Mouse (Mus musculus) heart, embryonic 10.5 days (tissue): ENCODE results near the gene Mgat5b. TPM values are rescaled to one million over a fixed set of nuclear protein-coding genes. Genes with fewer than 3 reads are reported as not detected.
A peak's percentile ranks its signal among the peaks of the same experiment; 100 is the strongest.

Experiments used
- DNase-seq: peaks from one replicate; pipeline ENCODE4 v3.0.0-alpha.2; 2017; ENCODE audit warnings: low spot score
- H3K27ac ChIP-seq: fragments of 300-500 bp; sonication (generic); 2 replicates; pipeline ENCODE4 v1.5.1; 2016; ENCODE audit warnings: mild to moderate bottlenecking
- H3K27me3 ChIP-seq: fragments of 300-500 bp; sonication (generic); 2 replicates; pipeline ENCODE4 v1.6.1; 2016; ENCODE audit warnings: mild to moderate bottlenecking; ENCODE audit not compliant: poor library complexity, insufficient read depth, severe bottlenecking
- H3K36me3 ChIP-seq: fragments of 300-500 bp; sonication (generic); 2 replicates; pipeline ENCODE4 v1.6.1; 2016; ENCODE audit warnings: mild to moderate bottlenecking, moderate library complexity
- H3K4me1 ChIP-seq: fragments of 300-500 bp; sonication (generic); 2 replicates; pipeline ENCODE4 v1.6.1; 2016; ENCODE audit warnings: mild to moderate bottlenecking
- H3K4me3 ChIP-seq: fragments of 300-500 bp; sonication (generic); 2 replicates; pipeline ENCODE4 v1.5.1; 2016; ENCODE audit warnings: mild to moderate bottlenecking, moderate library complexity
- H3K9me3 ChIP-seq: fragments of 300-500 bp; sonication (generic); 2 replicates; pipeline ENCODE4 v1.6.1; 2016; ENCODE audit warnings: mild to moderate bottlenecking, moderate library complexity
- WGBS: fragments of 180-500 bp; shearing (Covaris S2); methylation state at CpG from one replicate; pipeline ENCODE4 v1.1.7; 2016; 5-methylcytosine and 5-hydroxymethylcytosine counted together
- polyA plus RNA-seq: library from polyadenylated mRNA; unstranded; fragments of >200 nt; fragmentation: Nextera tagmentation; extraction: Ambion mirVana; gene quantifications from 2 replicates; pipeline ENCODE4 v1.2.1, GENCODE M21; 2016

Mgat5b gene
- polyA plus RNA-seq, 1 experiment from 2014 or later, result 1.1 TPM

GRCm38 (mm10) chr11:117029569-117029955, 110.9 kb downstream of the Mgat5b start:
- 80% methylated on average over 3 of the region's 3 CpGs for WGBS
- Histone ChIP-seq H3K27me3 (peaks cover 14% of the 10 kb centered on the region), H3K4me3 (no peak overlapping the region), H3K27ac (no peak overlapping the region), H3K4me1 (peaks cover 41% of the 10 kb centered on the region), H3K36me3 (no peaks in the 10 kb centered on the region), H3K9me3 (no peaks in the 10 kb centered on the region)
- no peak for DNase-seq

GRCm38 (mm10) chr11:117030018-117030417, 111.4 kb downstream of the Mgat5b start:
- Histone ChIP-seq H3K27ac (no peak overlapping the region), H3K4me1 (peaks cover 41% of the 10 kb centered on the region), H3K9me3 (no peaks in the 10 kb centered on the region), H3K4me3 (no peak overlapping the region), H3K27me3 (peaks cover 14% of the 10 kb centered on the region), H3K36me3 (no peaks in the 10 kb centered on the region)
- WGBS, result 25% methylated on average over 3 of the region's 3 CpGs
- DNase-seq, result no peak

- 36% methylated on average over 8 of the region's 8 CpGs for WGBS
- no peaks in the 10 kb centered on the region for H3K36me3 ChIP-seq
- no peak overlapping the region for H3K4me3 ChIP-seq
- peaks cover 14% of the 10 kb centered on the region for H3K27me3 ChIP-seq
- peaks cover 41% of the 10 kb centered on the region for H3K4me1 ChIP-seq
- no peak for DNase-seq
- H3K9me3 ChIP-seq, result no peaks in the 10 kb centered on the region
- H3K27ac ChIP-seq, result peak overlapping the region; percentile 65
Observed at GRCm38 (mm10) chr11:117030471-117031101, 111.9 kb downstream of the Mgat5b start.

GRCm38 (mm10) chr11:117031249-117031648, 112.6 kb downstream of the Mgat5b start:
- Histone ChIP-seq H3K36me3 (no peaks in the 10 kb centered on the region), H3K27me3 (peaks cover 14% of the 10 kb centered on the region), H3K27ac (peak overlapping the region; percentile 65), H3K4me1 (peaks cover 46% of the 10 kb centered on the region), H3K9me3 (no peaks in the 10 kb centered on the region), H3K4me3 (no peak overlapping the region)
- DNase-seq, result no peak
- WGBS, result 30% methylated on average over 4 of the region's 4 CpGs

GRCm38 (mm10) chr11:117035661-117036336, 117.1 kb downstream of the Mgat5b start:
- no peak overlapping the region for H3K4me3 ChIP-seq
- H3K36me3 ChIP-seq, result no peaks in the 10 kb centered on the region
- peaks cover 28% of the 10 kb centered on the region for H3K4me1 ChIP-seq
- H3K27me3 ChIP-seq, result peaks cover 15% of the 10 kb centered on the region
- H3K27ac ChIP-seq, result no peak overlapping the region
- 50% methylated on average over 11 of the region's 11 CpGs for WGBS
- H3K9me3 ChIP-seq, result no peaks in the 10 kb centered on the region
- DNase-seq, result no peak

Other genes with a start within 250 kb of the Mgat5b start
- gene St6galnac1, start 143.4 kb upstream of the Mgat5b start, polyA plus RNA-seq, result not detected in 2 replicates
- gene Mxra7, start 90.8 kb upstream of the Mgat5b start, polyA plus RNA-seq, result 13.2 and 17.9 TPM in 2 replicates
- gene Mettl23, start 75.6 kb upstream of the Mgat5b start, polyA plus RNA-seq, result 58.9 and 66.9 TPM in 2 replicates
- gene Jmjd6, start 75.4 kb upstream of the Mgat5b start, polyA plus RNA-seq, result 89.1 and 114 TPM in 2 replicates
- 27.0 and 27.1 TPM in 2 replicates for gene Mfsd11, start 66.4 kb upstream of the Mgat5b start, polyA plus RNA-seq
- 577 and 728 TPM in 2 replicates for gene Srsf2, start 65.8 kb upstream of the Mgat5b start, polyA plus RNA-seq
- gene Sec14l1, start 196.3 kb downstream of the Mgat5b start, polyA plus RNA-seq, result 46.2 and 56.0 TPM in 2 replicates